Mouse (Mus musculus) stomach, embryonic 14.5 days (tissue): ENCODE data around the gene Cers6. TPM values are rescaled to one million over a fixed set of nuclear protein-coding genes. Genes with fewer than 3 reads are reported as not detected.

Source experiments
- ATAC-seq: fragments of 200-750 bp; cut with Nextera tagmentation; 2 replicates; pipeline ENCODE4 v1.8.0; 2017; ENCODE audit warnings: low read depth, moderate TSS enrichment; ENCODE audit not compliant: insufficient number of reproducible peaks, insufficient read depth, low FRiP score
- H3K27ac ChIP-seq: fragments of 300-500 bp; sonication (generic); 2 replicates; pipeline ENCODE4 v1.5.1; 2014; ENCODE audit warnings: mild to moderate bottlenecking, low read length, moderate library complexity, mixed read lengths
- H3K27me3 ChIP-seq: fragments of 300-500 bp; sonication (generic); 2 replicates; pipeline ENCODE4 v1.6.1; 2014; ENCODE audit warnings: low read length, control low read depth, mixed read lengths; ENCODE audit not compliant: control insufficient read depth, insufficient read depth
- H3K36me3 ChIP-seq: fragments of 300-500 bp; sonication (generic); 2 replicates; pipeline ENCODE4 v1.6.1; 2014; ENCODE audit warnings: mild to moderate bottlenecking, control low read depth, low read length, moderate library complexity, mixed read lengths; ENCODE audit not compliant: control insufficient read depth, insufficient read depth
- H3K4me1 ChIP-seq: fragments of 300-500 bp; sonication (generic); 2 replicates; pipeline ENCODE4 v1.6.1; 2014; ENCODE audit warnings: low read length, control low read depth, mixed read lengths; ENCODE audit not compliant: control insufficient read depth, insufficient read depth
- H3K4me2 ChIP-seq: fragments of 300-500 bp; sonication (generic); replicated peaks from 2 replicates; pipeline ENCODE4 v1.6.1; 2014; ENCODE audit warnings: low read depth, low read length, control low read depth
- H3K4me3 ChIP-seq: fragments of 300-500 bp; sonication (generic); 2 replicates; pipeline ENCODE4 v1.5.1; 2014; ENCODE audit warnings: low read depth, low read length, control low read depth
- H3K9ac ChIP-seq: fragments of 300-500 bp; sonication (generic); replicated peaks from 2 replicates; pipeline ENCODE4 v1.6.1; 2014; ENCODE audit warnings: low read depth, mild to moderate bottlenecking, control low read depth, low read length, moderate library complexity, mixed read lengths
- H3K9me3 ChIP-seq: fragments of 300-500 bp; sonication (generic); 2 replicates; pipeline ENCODE4 v1.6.1; 2016; ENCODE audit warnings: low read depth, low read length, control low read depth; ENCODE audit not compliant: control insufficient read depth
- WGBS: fragments of 180-500 bp; shearing (Covaris S2); extraction: QIAGEN DNeasy Blood & Tissue Kit; methylation state at CpG from one replicate; pipeline ENCODE4 v1.1.7; 2014; 5-methylcytosine and 5-hydroxymethylcytosine counted together
- polyA plus RNA-seq: library from polyadenylated mRNA; unstranded; fragments of >200 nt; fragmentation: Nextera tagmentation; extraction: Ambion mirVana; gene quantifications from 2 replicates; pipeline ENCODE4 v1.2.1, GENCODE M21; 2014

The Cers6 gene
- polyA plus RNA-seq, 1 experiment from 2014 or later = 37.5 TPM

GRCm38 (mm10) chr2:69096821-69097220 is 235.6 kb downstream of the Cers6 start:
- Histone ChIP-seq H3K27ac (no peak overlapping the region), H3K27me3 (no peaks in the 10 kb centered on the region), H3K36me3 (no peaks in the 10 kb centered on the region), H3K4me3 (no peak overlapping the region), H3K9ac (no peak overlapping the region), H3K4me2 (no peak overlapping the region), H3K4me1 (no peaks in the 10 kb centered on the region), H3K9me3 (no peaks in the 10 kb centered on the region)
- 81% methylated on average over 4 of the region's 4 CpGs for WGBS
- no peak for ATAC-seq

- ATAC-seq = no peak
- Histone ChIP-seq H3K9me3 (no peaks in the 10 kb centered on the region), H3K4me2 (no peak overlapping the region), H3K9ac (no peak overlapping the region), H3K4me3 (no peak overlapping the region), H3K27ac (no peak overlapping the region), H3K36me3 (no peaks in the 10 kb centered on the region), H3K4me1 (no peaks in the 10 kb centered on the region), H3K27me3 (no peaks in the 10 kb centered on the region)
- 96% methylated on average over 2 of the region's 2 CpGs for WGBS
Measured at GRCm38 (mm10) chr2:69097526-69097925, 236.3 kb downstream of the Cers6 start.

- H3K9ac ChIP-seq = no peak overlapping the region
- no peaks in the 10 kb centered on the region for H3K4me1 ChIP-seq
- WGBS = 87% methylated on average over 3 of the region's 3 CpGs
- H3K4me2 ChIP-seq = no peak overlapping the region
- no peaks in the 10 kb centered on the region for H3K9me3 ChIP-seq
- no peak for ATAC-seq
- H3K4me3 ChIP-seq = no peak overlapping the region
- H3K27ac ChIP-seq = no peak overlapping the region
- H3K36me3 ChIP-seq = no peaks in the 10 kb centered on the region
- H3K27me3 ChIP-seq = no peaks in the 10 kb centered on the region
Measured at GRCm38 (mm10) chr2:69098701-69099100, 237.5 kb downstream of the Cers6 start.

DNA sequence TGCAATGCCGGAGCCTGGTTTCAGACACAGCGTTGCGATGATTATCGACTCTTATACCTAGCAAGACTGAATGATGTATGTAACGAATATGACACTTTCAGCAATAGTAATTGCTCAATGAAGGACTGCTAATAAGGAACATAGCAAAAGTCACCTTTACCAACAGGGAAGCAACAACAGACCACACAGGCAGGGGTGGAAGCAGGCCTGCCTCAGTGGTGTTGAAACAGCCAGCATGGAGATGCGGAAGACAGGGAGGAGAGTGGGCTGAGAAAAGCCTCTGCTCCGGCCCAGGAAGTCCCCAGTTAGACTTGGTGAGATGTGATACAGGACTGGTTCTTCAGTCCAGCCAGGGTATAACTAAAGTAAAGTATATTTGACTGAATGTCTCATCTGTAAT is 237.9 kb downstream of the Cers6 start:
- H3K27me3 ChIP-seq = no peaks in the 10 kb centered on the region
- no peak overlapping the region for H3K27ac ChIP-seq
- ATAC-seq = no peak
- no peaks in the 10 kb centered on the region for H3K9me3 ChIP-seq
- H3K9ac ChIP-seq = no peak overlapping the region
- H3K4me1 ChIP-seq = no peaks in the 10 kb centered on the region
- H3K4me3 ChIP-seq = no peak overlapping the region
- WGBS = 95% methylated on average over 7 of the region's 7 CpGs
- H3K36me3 ChIP-seq = no peaks in the 10 kb centered on the region
- H3K4me2 ChIP-seq = no peak overlapping the region

DNA sequence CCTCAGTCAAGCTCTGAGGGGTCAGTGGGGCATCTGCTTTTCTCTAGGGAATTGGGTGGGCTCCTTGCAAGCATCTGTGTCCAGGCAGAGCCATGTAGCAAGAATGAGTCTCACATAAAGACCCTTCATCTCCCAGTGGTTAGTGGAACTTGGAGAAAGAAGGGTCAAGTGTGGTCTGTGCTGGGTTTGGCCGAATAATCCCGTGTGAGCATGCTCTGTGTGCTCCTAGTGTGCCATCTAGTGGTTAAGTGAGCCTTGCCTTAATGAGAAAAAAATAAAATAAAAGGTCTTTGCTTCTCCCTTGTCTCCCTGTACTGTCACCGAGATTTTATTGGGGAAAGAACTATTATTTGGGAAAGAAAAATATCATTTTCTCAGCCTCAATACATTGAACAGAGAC is 239.5 kb downstream of the Cers6 start:
- Histone ChIP-seq H3K4me1 (no peaks in the 10 kb centered on the region), H3K9me3 (no peaks in the 10 kb centered on the region), H3K27me3 (no peaks in the 10 kb centered on the region), H3K9ac (no peak overlapping the region), H3K4me3 (no peak overlapping the region), H3K27ac (no peak overlapping the region), H3K36me3 (no peaks in the 10 kb centered on the region), H3K4me2 (no peak overlapping the region)
- WGBS = 26% methylated on average over 3 of the region's 3 CpGs
- ATAC-seq = no peak

- Histone ChIP-seq H3K27me3 (no peaks in the 10 kb centered on the region), H3K9me3 (no peaks in the 10 kb centered on the region), H3K4me2 (no peak overlapping the region), H3K9ac (no peak overlapping the region), H3K4me3 (no peak overlapping the region), H3K4me1 (no peaks in the 10 kb centered on the region), H3K27ac (no peak overlapping the region), H3K36me3 (no peaks in the 10 kb centered on the region)
- WGBS = 81% methylated on average over 3 of the region's 3 CpGs
- ATAC-seq = no peak
Measured at GRCm38 (mm10) chr2:69103526-69103925, 242.3 kb downstream of the Cers6 start.

DNA sequence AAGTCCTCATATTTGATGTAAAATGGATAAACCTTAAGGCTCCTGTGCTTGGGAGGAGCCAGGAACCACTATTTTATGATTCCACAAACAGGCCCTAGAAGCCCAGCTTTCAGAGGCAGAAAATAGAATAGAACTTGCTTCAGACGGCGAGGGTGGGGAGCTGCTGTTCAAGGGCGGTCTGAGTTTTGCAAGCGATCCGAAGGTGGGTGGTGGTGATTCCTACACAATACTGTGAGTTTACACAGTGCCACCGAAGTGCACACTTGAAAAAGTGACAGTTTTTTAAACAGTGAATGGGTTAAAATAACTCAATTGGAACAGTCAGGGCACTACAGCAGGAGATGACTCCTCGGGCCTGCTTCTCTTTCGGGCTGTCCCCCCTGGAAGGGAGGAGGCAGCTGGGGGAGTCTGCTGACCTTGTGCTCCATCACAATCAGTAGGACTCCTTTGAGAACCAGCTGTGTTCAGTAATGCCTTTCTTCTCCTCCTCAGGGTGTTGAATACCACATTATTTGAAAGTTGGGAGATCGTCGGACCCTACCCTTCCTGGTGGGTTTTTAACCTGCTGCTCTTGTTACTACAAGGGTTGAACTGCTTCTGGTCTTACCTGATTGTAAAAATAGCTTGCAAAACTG is 243.4 kb downstream of the Cers6 start:
- Histone ChIP-seq H3K27ac (no peak overlapping the region), H3K4me3 (no peak overlapping the region), H3K36me3 (no peaks in the 10 kb centered on the region), H3K4me1 (no peaks in the 10 kb centered on the region; the same call in 1 of the 2 replicates), H3K27me3 (no peaks in the 10 kb centered on the region), H3K9me3 (no peaks in the 10 kb centered on the region), H3K9ac (no peak overlapping the region), H3K4me2 (no peak overlapping the region)
- 44% methylated on average over 10 of the region's 10 CpGs for WGBS
- ATAC-seq = no peak

- Histone ChIP-seq H3K9ac (no peak overlapping the region), H3K4me1 (no peaks in the 10 kb centered on the region; the same call in 1 of the 2 replicates), H3K27ac (no peak overlapping the region), H3K9me3 (no peaks in the 10 kb centered on the region), H3K4me3 (no peak overlapping the region), H3K36me3 (no peaks in the 10 kb centered on the region), H3K27me3 (no peaks in the 10 kb centered on the region), H3K4me2 (no peak overlapping the region)
- 67% methylated on average over 5 of the region's 5 CpGs for WGBS
- ATAC-seq = no peak
Measured at GRCm38 (mm10) chr2:69109246-69109645, 248.0 kb downstream of the Cers6 start.

GRCm38 (mm10) chr2:69109710-69110109 is 248.5 kb downstream of the Cers6 start:
- H3K9ac ChIP-seq = no peak overlapping the region
- no peaks in the 10 kb centered on the region for H3K9me3 ChIP-seq
- no peak for ATAC-seq
- no peaks in the 10 kb centered on the region; the same call in 1 of the 2 replicates for H3K4me1 ChIP-seq
- no peaks in the 10 kb centered on the region for H3K27me3 ChIP-seq
- H3K4me2 ChIP-seq = no peak overlapping the region
- no peak overlapping the region for H3K27ac ChIP-seq
- WGBS = 56% methylated on average over 7 of the region's 7 CpGs
- H3K36me3 ChIP-seq = no peaks in the 10 kb centered on the region
- H3K4me3 ChIP-seq = no peak overlapping the region
